In the genomic region with DNA sequence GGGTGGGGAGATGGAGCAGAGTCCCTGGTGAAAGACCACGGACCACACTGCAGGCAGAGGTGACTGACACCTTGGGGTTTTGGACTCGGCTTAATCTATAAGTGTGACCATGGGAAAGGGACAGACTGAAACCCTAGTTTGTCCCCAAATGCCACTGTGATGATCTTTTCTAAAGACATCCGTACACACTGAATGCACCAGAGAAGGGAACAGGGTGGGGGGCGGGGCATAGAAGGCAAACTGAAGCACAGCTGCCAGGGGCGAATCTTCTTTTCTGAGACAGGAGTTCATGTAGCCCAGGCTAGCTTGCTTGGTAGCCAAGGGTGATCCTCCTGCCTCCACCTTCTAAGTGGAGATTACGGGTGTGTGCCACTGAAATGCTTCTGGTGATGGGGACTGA, we compare ENCODE assay signal across 11 mouse cellular contexts. TPM values are rescaled to one million over a fixed set of nuclear protein-coding genes. Genes with fewer than 3 reads are reported as not detected.
A peak's percentile ranks its signal among the peaks of the same experiment; 100 is the strongest.
DNase-seq lines count a peak whose midpoint lies in the region; ATAC-seq lines count a peak whose summit lies in the region.
"Had no signal": no experiment of that assay in that cellular context is flagged by ENCODE, and none has a peak within 500 bp of the region (broad histone marks: within the 10 kb centered on the region; RNA-seq: fewer than 3 reads in every experiment).

No protein-coding gene starts in this region.

- DNase-seq in heart, adult 11 months: no peak
- no peak for DNase-seq in limb, embryonic 10.5 days (ENCODE audit: low spot score)
- no peak for DNase-seq in hindbrain, embryonic 14.5 days (ENCODE audit: low spot score)
- no peak for DNase-seq in ovary, adult 18-20 months (ENCODE audit: low spot score)
- DNase-seq: cerebellum, adult 11-12 months had no signal

- H3K9me3 ChIP-seq in heart, embryonic 12.5 days (replicated peaks): no peaks in the 10 kb centered on the region
- H3K9me3 ChIP-seq in megakaryocyte, embryonic 14.5 days: no peaks in the 10 kb centered on the region
- no peaks in the 10 kb centered on the region for H3K9me3 ChIP-seq in limb, embryonic 10.5 days (replicated peaks)
- H3K9me3 ChIP-seq in stomach, embryonic 15.5 days: no peaks in the 10 kb centered on the region
- no peaks in the 10 kb centered on the region for H3K9me3 ChIP-seq in hindbrain, embryonic 14.5 days (ENCODE audit: control insufficient read depth, low read length)
- H3K9me3 ChIP-seq: neural tube, embryonic 12.5 days had no signal

- no peak overlapping the region for H3K9ac ChIP-seq in heart, embryonic 12.5 days
- H3K9ac ChIP-seq in stomach, embryonic 15.5 days: no peak overlapping the region
- H3K9ac ChIP-seq in hindbrain, embryonic 14.5 days: no peak overlapping the region
- H3K9ac ChIP-seq: neural tube, embryonic 12.5 days had no signal

- 67% methylated on average over 6 of the region's 6 CpGs for WGBS in heart, embryonic 12.5 days
- 73% methylated on average over 6 of the region's 6 CpGs for WGBS in limb, embryonic 10.5 days
- WGBS in stomach, embryonic 15.5 days: 60% methylated on average over 6 of the region's 6 CpGs
- WGBS in hindbrain, embryonic 14.5 days: 73% methylated on average over 6 of the region's 6 CpGs

- H3K27ac ChIP-seq in heart, embryonic 12.5 days (ENCODE audit: poor library complexity, severe bottlenecking): peak overlapping the region; percentile 53
- H3K27ac ChIP-seq in limb, embryonic 10.5 days: peak overlapping the region; percentile 78
- peak overlapping the region; percentile 51 for H3K27ac ChIP-seq in stomach, embryonic 15.5 days
- H3K27ac ChIP-seq in hindbrain, embryonic 14.5 days: no peak overlapping the region
- H3K27ac ChIP-seq: neural tube, embryonic 12.5 days had no signal

- no peak overlapping the region for H3K4me3 ChIP-seq in heart, embryonic 12.5 days
- peak overlapping the region; percentile 80 for H3K4me3 ChIP-seq in megakaryocyte, embryonic 14.5 days (replicated peaks)
- peak overlapping the region; percentile 30 for H3K4me3 ChIP-seq in limb, embryonic 10.5 days
- H3K4me3 ChIP-seq in stomach, embryonic 15.5 days (replicated peaks): 0 out of 2 replicates have a peak overlapping the region, but pooled peaks have one; percentile 9
- H3K4me3 ChIP-seq in hindbrain, embryonic 14.5 days (replicated peaks; ENCODE audit: low read length): no peak overlapping the region
- H3K4me3 ChIP-seq: neural tube, embryonic 12.5 days had no signal

- H3K27me3 ChIP-seq in heart, embryonic 12.5 days (replicated peaks): no peaks in the 10 kb centered on the region
- no peaks in the 10 kb centered on the region for H3K27me3 ChIP-seq in megakaryocyte, embryonic 14.5 days (replicated peaks)
- no peaks in the 10 kb centered on the region for H3K27me3 ChIP-seq in limb, embryonic 10.5 days (ENCODE audit: low read depth, poor library complexity, severe bottlenecking)
- H3K27me3 ChIP-seq in stomach, embryonic 15.5 days (replicated peaks): no peaks in the 10 kb centered on the region
- H3K27me3 ChIP-seq in hindbrain, embryonic 14.5 days (ENCODE audit: control insufficient read depth, insufficient read depth, low read length): no peaks in the 10 kb centered on the region
- H3K27me3 ChIP-seq: neural tube, embryonic 12.5 days had no signal

- ATAC-seq in heart, embryonic 12.5 days (ENCODE audit: insufficient number of reproducible peaks, low FRiP score): no peak
- ATAC-seq in megakaryocyte, adult 5-6 weeks (ENCODE audit: poor library complexity, severe bottlenecking): no peak
- no peak for ATAC-seq in stomach, embryonic 15.5 days (ENCODE audit: insufficient read depth, low FRiP score, low read depth)
- no peak for ATAC-seq in hindbrain, embryonic 14.5 days (ENCODE audit: low FRiP score)
- ATAC-seq: hindbrain, embryonic 16.5 days had no signal

- peaks cover 72% of the 10 kb centered on the region for H3K36me3 ChIP-seq in heart, embryonic 12.5 days
- peaks cover 100% of the 10 kb centered on the region for H3K36me3 ChIP-seq in megakaryocyte, embryonic 14.5 days (replicated peaks; ENCODE audit: low read length)
- peaks cover 21% of the 10 kb centered on the region for H3K36me3 ChIP-seq in limb, embryonic 10.5 days
- peaks cover 12% of the 10 kb centered on the region; the same call in 1 of the 2 replicates for H3K36me3 ChIP-seq in stomach, embryonic 15.5 days
- peaks cover 43% of the 10 kb centered on the region for H3K36me3 ChIP-seq in hindbrain, embryonic 14.5 days (replicated peaks; ENCODE audit: control insufficient read depth, insufficient read depth)

- peak overlapping the region; percentile 28; the same call in 1 of the 2 replicates for H3K4me2 ChIP-seq in heart, embryonic 12.5 days
- no peak overlapping the region; the same call in 1 of the 2 replicates for H3K4me2 ChIP-seq in stomach, embryonic 15.5 days
- no peak overlapping the region for H3K4me2 ChIP-seq in hindbrain, embryonic 14.5 days (replicated peaks)
- H3K4me2 ChIP-seq: neural tube, embryonic 12.5 days had no signal

- peaks cover 32% of the 10 kb centered on the region for H3K4me1 ChIP-seq in heart, embryonic 12.5 days (replicated peaks)
- peaks cover 100% of the 10 kb centered on the region for H3K4me1 ChIP-seq in megakaryocyte, embryonic 14.5 days
- peaks cover 31% of the 10 kb centered on the region for H3K4me1 ChIP-seq in limb, embryonic 10.5 days
- peaks cover 10% of the 10 kb centered on the region; the same call in 1 of the 2 replicates for H3K4me1 ChIP-seq in stomach, embryonic 15.5 days
- H3K4me1 ChIP-seq in hindbrain, embryonic 14.5 days (replicated peaks; ENCODE audit: control insufficient read depth, insufficient read depth, low read length): no peaks in the 10 kb centered on the region
- H3K4me1 ChIP-seq: neural tube, embryonic 12.5 days had no signal

RNA-seq across cellular contexts. Expression of gene Lgals9, which starts 39.0 kb away (rescaled TPM):
- polyA plus RNA-seq in heart, embryonic 12.5 days (2016; fragmentation: Nextera tagmentation; extraction: Ambion mirVana): 53.7 and 53.8 TPM in 2 replicates
- polyA plus RNA-seq in megakaryocyte, embryonic 14.5 days (2012; ENCODE audit: insufficient read depth, low replicate concordance): 29.7 and 38.1 TPM in 2 replicates
- 218 and 231 TPM in 2 replicates for total RNA-seq in megakaryocyte, adult 5-6 weeks (2015)
- total RNA-seq in megakaryocyte, adult 5-6 weeks (2017): 40.4 and 48.1 TPM in 2 replicates
- 1.0 and 1.8 TPM in 2 replicates for polyA plus RNA-seq in limb, embryonic 10.5 days (2016; fragmentation: Nextera tagmentation; extraction: Ambion mirVana)
- polyA plus RNA-seq in stomach, embryonic 15.5 days (2015; fragmentation: Nextera tagmentation; extraction: Ambion mirVana): 64.1 and 65.1 TPM in 2 replicates
- 12.2 and 13.7 TPM in 2 replicates for polyA plus RNA-seq in hindbrain, embryonic 14.5 days (2014; fragmentation: Nextera tagmentation; extraction: Ambion mirVana)

Comparison
In these comparisons a context has a peak if more than half of its experiments do, and no peak if none do; other contexts are left out.
1. H3K4me3 ChIP-seq: peak in megakaryocyte, embryonic 14.5 days (single experiment), limb, embryonic 10.5 days (single experiment) and stomach, embryonic 15.5 days (single experiment); none in heart, embryonic 12.5 days (single experiment) and hindbrain, embryonic 14.5 days (single experiment).